Mouse (Mus musculus): ENCODE results near the gene Gm49361.

GRCm38 (mm10) chr14:57694246-57694645 lies 51.7 kb downstream of the Gm49361 start:
- TF ChIP-seq CTCF (IDR thresholded peaks at IDR 0.05; ENCODE audit: low read depth, low read length) (no peak), POLR2A (IDR thresholded peaks at IDR 0.05; ENCODE audit: extremely low read depth, insufficient read depth, low read length) (no peak)
